Mouse (Mus musculus): ENCODE data around the gene Pfas.
"Not testable (repeated sequence)": the region's sequence is repeated elsewhere in the genome, so short reads cannot be mapped to it uniquely, and the experiment has no call there.

Pfas gene

DNA sequence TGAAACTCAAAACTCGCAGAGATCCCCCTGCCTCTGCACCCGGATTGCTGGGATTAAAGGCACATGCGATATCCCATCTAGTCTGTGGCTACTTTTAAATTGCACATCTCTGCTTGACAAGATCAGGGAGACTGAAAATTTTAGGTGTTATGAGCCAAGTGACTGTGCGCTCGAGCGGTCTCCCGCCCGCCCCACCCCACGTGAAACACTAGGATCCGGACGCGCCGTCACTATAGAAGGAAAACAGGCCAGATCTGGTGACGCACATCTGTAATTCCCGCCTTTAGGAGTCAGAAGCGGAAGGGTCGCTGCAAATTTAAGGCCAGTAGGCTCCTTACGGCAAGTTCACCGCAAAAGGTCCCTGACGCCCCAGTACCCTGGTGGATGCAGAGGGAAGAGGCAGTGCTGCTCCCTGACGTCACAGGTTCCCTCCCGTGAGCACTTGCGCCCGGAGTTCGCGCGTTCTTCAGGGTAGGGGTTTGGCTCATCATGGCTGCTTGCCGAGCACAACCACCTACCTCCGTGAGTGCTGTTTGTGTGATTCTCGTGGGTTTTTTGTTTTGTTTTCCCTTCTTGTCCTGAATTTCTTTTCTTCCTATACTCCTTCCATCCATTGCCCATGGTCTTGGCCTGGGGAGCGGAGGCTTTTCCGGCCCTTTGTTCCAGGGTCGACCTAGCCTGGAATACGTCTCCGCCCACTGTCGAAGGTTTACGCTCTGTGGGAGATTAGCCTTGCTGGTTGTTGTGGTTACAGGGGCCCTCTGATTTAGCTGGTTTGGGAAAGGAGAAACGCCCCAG is 7.6 kb upstream of the Pfas start, which contains the start of gene Ctc1:
Gene Ctc1, plus strand, starts transcription at position 268 of the 798 bp plus-strand sequence.
- DNase-seq (ENCODE audit: low spot score) = peak; percentile 88

- DNase-seq (ENCODE audit: low spot score) = peak; percentile 91
Measured at GRCm38 (mm10) chr11:69012071-69012601, 3.9 kb upstream of the Pfas start.

DNA sequence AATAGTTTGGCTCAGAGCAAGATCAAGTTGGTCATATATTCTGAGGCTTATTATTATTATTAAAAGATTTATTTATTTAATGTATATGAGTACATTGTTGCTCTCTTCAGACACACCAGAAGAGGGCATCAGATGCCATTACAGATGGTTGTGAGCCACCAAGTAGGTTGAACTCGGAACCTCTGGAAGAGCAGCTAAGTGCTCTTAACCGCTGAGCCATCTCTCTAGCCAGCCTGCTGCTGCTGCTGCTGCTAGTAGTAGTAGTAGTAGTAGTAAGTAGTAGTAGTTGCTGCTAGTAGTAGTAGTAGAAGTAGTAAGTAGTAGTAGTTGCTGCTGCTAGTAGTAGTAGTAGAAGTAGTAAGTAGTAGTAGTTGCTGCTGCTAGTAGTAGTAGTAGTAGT is 3.2 kb upstream of the Pfas start:
- DNase-seq (ENCODE audit: low spot score) = not testable (repeated sequence)

DNA sequence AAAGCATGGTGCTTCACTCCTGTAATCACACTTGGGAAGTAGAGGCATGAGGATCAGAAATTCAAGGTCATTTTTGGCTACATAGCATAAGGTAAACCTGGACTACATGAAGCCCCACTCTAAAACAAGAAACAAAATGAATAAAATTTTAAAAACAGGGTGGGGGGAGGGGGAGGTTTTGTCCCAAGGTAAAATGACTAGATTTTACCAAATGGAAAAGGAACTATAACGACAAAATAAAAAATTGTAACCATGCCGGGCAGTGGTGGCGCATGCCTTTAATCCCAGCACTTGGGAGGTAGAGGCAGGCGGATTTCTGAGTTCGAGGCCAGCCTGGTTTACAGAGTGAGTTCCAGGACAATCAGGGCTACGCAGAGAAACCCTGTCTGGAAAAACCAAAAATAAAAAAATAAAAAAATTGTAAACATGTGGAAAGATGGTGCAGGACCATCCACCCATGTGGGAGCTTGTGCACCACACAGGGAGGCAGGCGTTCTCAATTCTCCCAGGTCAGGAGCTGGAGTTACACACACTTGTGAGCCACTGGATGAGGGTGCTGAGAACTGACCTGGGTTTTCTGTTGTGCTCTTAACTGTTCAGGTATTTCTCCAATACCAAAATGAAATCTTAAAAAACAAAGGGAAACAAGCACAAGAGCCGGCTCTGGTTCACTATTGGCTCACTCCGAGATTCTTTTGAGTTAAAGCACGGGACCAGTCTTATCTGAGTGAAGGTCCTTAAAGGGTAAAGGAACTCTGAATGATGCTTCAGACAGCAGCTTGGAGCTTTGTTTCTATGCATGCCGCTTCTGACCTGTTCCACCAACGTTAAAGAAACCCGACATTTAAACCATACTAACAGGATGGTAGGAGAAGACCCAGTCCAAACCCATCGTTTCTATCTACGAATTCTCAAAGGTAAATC is 2.4 kb upstream of the Pfas start:
- DNase-seq (ENCODE audit: low spot score) = no peak

- DNase-seq (ENCODE audit: low spot score) = no peak
Measured at GRCm38 (mm10) chr11:69009508-69009907, 1.2 kb upstream of the Pfas start.

DNA sequence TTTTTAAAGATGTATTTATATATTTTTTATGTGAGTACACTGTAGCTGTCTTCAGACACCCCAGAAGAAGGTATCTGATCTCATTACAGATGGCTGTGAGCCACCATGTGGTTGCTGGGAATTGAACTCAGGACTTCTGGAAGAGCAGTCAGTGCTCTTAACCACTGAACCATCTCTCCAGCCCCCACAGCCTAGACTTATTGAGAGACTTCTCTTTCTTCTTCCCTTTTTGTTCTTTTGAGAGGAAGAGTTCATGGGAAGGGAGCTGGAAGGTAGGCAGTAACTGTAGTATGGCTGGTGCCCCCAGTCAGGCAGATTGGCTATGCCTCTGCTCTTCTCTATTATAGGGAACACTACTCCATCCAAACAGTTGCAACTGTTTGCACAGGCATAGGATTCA is 1.7 kb downstream of the Pfas start:
- not testable (repeated sequence) for DNase-seq (ENCODE audit: low spot score)

- DNase-seq (ENCODE audit: low spot score) = no peak
Measured at GRCm38 (mm10) chr11:69005193-69005592, 3.1 kb downstream of the Pfas start.

- no peak for DNase-seq (ENCODE audit: low spot score)
Measured at GRCm38 (mm10) chr11:69003592-69003991, 4.7 kb downstream of the Pfas start.

DNA sequence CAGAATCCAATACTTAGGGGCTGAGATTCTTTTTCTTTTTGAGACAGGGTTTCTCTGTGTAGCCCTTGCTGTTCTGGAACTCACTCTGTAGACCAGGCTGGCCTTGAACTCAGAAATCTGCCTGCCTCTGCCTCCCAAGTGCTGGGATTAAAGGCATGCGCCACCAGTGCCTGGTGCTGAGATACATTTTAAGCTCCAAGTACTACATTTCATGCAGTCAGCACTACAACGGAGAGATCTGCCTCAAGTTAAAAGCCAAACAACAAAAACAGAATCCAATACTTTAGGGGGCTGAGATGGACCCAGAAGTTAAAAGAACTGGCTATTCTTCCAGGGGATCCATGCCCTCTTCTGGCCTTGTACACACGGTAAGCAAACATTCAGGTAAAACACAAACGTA is 5.5 kb downstream of the Pfas start:
- DNase-seq (ENCODE audit: low spot score) = not testable (repeated sequence)

DNA sequence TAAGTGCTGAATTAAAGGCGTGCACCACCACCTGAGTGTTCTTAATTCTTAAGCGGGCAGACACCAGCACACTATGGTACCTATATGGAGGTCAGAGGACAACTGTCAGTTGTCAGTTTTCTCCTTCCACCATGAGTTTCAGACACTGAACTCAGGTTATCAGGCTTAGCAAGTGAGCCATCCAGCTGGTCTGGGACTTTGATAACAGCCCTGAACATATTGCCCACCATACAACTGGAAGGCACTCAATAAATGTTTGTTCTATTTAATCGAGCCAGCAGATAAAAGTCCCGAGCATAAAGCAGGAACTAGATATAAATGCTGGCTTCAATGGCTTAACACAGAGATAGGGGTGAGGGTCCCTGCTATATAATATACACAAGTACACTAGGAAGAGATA is 11.2 kb downstream of the Pfas start:
- DNase-seq (ENCODE audit: low spot score) = no peak

DNA sequence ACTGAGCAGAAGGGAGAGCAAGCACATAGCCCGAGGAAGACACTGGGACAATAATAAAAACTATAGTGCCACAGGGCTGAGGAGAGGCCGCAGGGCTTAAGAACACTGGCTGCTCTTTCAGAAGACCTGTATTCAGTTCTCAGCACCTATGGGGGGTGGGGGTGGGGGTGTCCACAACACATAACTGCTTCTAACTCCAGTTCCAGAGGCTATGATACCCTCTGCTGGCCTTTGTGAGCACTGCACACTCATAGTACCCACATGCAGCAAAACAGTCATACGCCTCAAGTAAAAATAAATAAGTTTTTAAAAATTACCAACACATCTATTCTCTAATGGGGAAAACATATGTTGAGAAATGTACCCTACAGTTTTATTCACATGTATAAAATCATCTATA is 13.9 kb downstream of the Pfas start:
- no peak for DNase-seq (ENCODE audit: low spot score)

DNA sequence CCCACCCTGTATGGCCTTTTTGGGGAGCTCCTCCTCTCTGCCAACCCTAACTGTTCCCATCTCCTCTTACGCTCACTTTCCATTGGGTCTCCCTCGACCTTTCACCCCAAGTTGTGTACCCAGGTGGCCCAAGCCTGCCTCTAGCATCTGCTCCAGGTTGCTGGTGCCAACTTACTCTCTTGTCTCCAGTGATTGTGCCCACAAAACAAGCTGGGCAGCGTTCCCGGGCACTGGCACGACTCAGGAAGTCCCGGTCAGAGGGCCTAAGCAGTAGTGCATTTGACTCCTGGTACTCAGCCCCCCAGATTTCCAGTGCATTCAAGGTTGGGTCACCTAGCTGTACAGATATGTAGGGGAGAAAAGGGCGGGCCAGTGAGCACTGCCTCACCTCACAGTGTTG is 15.1 kb downstream of the Pfas start:
- DNase-seq (ENCODE audit: low spot score) = no peak

- DNase-seq (ENCODE audit: low spot score) = no peak
Measured at GRCm38 (mm10) chr11:68988341-68988740, 19.9 kb downstream of the Pfas start.

DNA sequence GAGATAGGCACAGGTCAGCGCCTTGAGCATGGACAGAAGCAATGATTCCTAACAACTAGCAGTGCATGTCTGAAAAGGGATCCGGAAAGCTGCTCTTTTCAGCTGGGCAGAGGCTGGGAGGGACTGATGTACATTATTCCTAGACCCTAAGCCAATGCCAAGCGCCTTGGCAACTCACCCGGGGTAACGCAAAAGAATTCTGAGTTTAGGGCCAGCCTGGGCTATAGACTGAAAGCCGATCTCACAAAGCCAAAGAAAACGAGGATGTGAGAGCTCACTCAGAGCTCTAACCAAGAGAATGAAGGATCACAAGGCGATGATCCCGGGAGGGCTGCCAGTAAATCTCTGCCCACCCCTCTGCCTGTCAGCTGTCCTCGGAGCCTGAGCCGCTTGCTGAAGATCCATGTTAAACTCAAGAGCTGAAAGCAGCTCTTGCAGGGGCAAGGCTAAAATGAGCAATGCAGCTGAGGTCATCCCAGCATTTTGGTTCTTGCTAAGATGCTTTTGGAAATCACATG is 20.8 kb downstream of the Pfas start:
- DNase-seq (ENCODE audit: low spot score) = no peak

- no peak for DNase-seq (ENCODE audit: low spot score)
Measured at GRCm38 (mm10) chr11:68982639-68983369, 25.5 kb downstream of the Pfas start.

DNA sequence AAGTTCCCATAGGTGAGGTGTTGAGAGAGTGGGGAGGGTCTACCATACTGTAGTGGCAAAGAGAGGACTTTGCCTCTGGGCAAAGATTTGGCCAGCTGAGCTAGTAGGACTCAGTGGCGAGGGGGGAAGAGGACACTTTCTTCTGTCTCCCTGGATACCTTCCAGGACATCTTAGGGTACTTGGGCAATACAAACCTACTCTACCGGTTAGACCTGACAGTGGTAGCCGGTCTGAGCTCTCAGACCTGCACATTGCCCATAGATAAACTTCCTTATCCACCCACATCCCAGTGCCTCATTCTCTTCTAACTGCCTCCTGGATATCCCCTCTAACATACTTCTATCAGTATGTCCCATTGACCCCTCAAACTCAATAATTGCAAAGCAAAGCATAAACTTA is 27.3 kb downstream of the Pfas start:
- no peak for DNase-seq (ENCODE audit: low spot score)

GRCm38 (mm10) chr11:68979320-68979733 is 28.9 kb downstream of the Pfas start:
- no peak for DNase-seq (ENCODE audit: low spot score)

GRCm38 (mm10) chr11:68975601-68976000 is 32.7 kb downstream of the Pfas start:
- DNase-seq (ENCODE audit: low spot score) = no peak

- no peak for DNase-seq (ENCODE audit: low spot score)
Measured at GRCm38 (mm10) chr11:68975085-68975484, 33.2 kb downstream of the Pfas start, which contains the start of gene Rangrf. TSS of gene Rangrf (minus strand) at chr11:68975185.

- no peak for DNase-seq (ENCODE audit: low spot score)
Measured at GRCm38 (mm10) chr11:68974059-68974450, 34.2 kb downstream of the Pfas start.

- peak; percentile 89 for DNase-seq (ENCODE audit: low spot score)
Measured at GRCm38 (mm10) chr11:68973250-68974058, 34.8 kb downstream of the Pfas start.

All from testis, postnatal 14 days (tissue).